Mouse (Mus musculus): ENCODE measurements around the gene Gm9945. TPM values are rescaled to one million over a fixed set of nuclear protein-coding genes. Genes with fewer than 3 reads are reported as not detected.
A peak's percentile ranks its signal among the peaks of the same experiment; 100 is the strongest.

The Gm9945 gene
- polyA plus RNA-seq, 1 experiment: not detected

DNA sequence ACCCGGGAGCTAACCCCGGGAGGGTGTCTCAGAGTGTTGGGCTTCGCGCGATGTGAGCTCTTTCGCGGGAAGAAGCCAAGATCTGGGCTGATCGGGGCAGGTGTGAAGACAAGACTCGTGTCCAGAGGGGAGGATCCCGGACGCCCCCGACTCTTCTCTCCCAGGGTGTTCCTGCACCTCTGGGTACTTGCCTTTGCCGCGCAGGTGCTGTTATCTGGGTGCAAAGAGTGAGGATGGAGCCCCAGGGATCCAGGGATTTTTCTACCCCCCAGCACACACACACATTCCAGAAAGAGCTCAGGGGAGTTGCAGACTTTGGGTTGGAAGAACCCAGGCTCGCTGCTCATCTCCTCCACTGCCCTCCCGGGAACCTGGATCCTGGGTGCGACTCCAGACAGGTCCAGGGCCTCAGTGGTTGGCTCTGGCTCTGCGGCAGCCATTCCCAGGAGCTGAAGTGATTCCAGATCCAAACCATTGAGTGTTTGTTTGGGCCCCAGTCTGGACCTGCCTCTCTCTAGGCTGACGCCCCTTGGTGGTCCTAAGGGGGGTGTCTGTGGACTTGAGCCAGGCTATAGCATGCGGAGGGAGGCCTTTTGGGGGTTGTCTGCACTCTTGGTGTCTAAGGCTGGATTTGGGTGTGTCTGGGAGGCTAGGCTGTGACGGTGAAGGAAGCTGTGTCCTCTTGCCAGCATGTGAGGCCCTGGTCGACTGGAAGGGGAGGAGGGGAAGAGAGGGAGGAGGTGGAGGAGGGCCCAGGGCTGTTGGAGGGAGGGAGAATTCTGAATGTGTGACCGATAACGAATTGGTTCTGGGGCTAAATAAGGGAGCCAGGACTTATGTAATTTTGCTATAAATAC, 40.4 kb downstream of the Gm9945 start:
- H3K4me3 ChIP-seq (ENCODE audit: control insufficient read depth, insufficient read depth, low read length): peak overlapping the region; percentile 41
- no peaks in the 10 kb centered on the region for H3K27me3 ChIP-seq (ENCODE audit: control insufficient read depth, insufficient read depth, low read length)
- H3K27ac ChIP-seq (ENCODE audit: control insufficient read depth, insufficient read depth, low read length): no peak overlapping the region
- no peak for DNase-seq
- H3K4me1 ChIP-seq (replicated peaks; ENCODE audit: control insufficient read depth, insufficient read depth, low read length): peaks cover 26% of the 10 kb centered on the region
- TF ChIP-seq POLR2A (IDR thresholded peaks at IDR 0.05; ENCODE audit: control insufficient read depth, extremely low read depth, insufficient read depth, low read length, poor library complexity) (no peak), CTCF (IDR thresholded peaks at IDR 0.05; ENCODE audit: borderline replicate concordance, control insufficient read depth, extremely low read depth, insufficient read depth, low read length, poor library complexity) (no peak)
- 26% methylated on average over 24 of the region's 24 CpGs for WGBS
- H3K36me3 ChIP-seq (ENCODE audit: control insufficient read depth, insufficient read depth, low read length): no peaks in the 10 kb centered on the region

DNA sequence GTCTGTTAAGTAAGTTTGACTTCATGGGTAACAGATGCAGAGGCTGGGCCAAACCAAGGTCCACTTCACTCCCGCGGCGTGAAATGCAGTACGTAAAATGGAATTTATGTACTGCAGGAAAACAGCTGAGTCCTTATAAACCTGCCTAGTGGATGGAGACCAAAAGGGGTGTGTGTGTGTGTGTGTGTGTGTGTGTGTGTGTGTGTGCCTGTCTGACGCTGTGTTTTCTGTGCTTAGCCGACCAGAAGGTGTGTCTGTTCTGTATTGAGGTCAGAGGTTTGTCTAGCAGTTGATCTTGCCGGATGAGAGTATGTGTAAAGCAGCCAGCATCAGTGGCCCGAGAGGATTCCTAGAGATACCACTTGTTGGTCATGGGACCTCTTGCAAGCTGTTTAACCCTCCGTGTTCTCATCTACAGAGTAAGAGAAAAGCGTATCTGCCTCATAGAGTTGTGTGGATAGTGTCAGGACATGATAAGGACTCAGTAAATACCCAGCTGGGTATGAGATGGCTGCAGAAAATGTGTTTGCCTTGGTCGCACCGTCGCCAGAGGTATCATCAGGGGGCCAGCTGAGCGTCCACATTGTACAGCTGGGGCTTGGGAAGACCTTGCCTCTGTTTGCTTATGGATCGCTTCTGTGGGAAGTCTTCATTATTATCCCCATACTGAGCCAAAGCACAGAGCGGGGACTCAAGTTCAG, 41.3 kb downstream of the Gm9945 start:
- WGBS: 83% methylated on average over 16 of the region's 16 CpGs
- Histone ChIP-seq H3K27ac (ENCODE audit: control insufficient read depth, insufficient read depth, low read length) (no peak overlapping the region), H3K27me3 (ENCODE audit: control insufficient read depth, insufficient read depth, low read length) (no peaks in the 10 kb centered on the region), H3K36me3 (ENCODE audit: control insufficient read depth, insufficient read depth, low read length) (no peaks in the 10 kb centered on the region), H3K4me1 (replicated peaks; ENCODE audit: control insufficient read depth, insufficient read depth, low read length) (peaks cover 24% of the 10 kb centered on the region), H3K4me3 (ENCODE audit: control insufficient read depth, insufficient read depth, low read length) (no peak overlapping the region)
- no peak for DNase-seq
- TF ChIP-seq POLR2A (IDR thresholded peaks at IDR 0.05; ENCODE audit: control insufficient read depth, extremely low read depth, insufficient read depth, low read length, poor library complexity) (no peak), CTCF (IDR thresholded peaks at IDR 0.05; ENCODE audit: borderline replicate concordance, control insufficient read depth, extremely low read depth, insufficient read depth, low read length, poor library complexity) (no peak)

DNA sequence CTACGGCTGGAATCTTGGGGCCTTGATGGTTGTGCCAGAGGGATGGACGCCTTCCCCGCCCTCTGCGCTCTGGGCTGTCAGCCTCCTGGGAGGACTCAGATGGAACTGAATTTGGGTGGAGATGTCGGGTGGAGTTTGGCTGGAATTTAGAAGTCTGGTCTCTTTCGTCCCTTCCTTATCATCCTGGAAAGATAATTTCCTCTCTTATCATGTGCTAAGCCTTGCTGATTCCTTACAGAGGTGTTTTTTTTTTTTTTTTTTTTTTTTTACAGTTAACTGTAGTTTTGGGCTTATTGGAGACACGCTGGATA, 41.8 kb downstream of the Gm9945 start:
- WGBS: 92% methylated on average over 7 of the region's 7 CpGs

DNA sequence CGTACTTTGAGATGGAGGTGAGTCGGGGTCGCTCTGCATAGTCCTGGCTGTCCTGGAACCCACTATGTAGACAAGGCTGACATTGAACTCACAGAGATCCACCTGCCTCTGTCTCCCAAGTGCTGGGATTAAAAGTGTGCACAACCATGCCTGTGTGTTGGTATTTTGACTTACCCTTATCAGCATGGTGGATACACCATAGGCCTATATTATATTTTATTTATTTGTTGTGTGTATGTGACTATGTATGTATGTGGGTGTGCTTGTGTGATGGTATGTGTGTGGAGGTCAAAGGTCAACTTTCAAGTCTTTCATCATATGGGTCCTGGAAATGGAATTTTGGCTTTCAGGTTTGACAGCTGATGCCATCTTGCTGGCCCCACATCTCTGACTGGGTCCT, 42.4 kb downstream of the Gm9945 start:
- Histone ChIP-seq H3K4me3 (ENCODE audit: control insufficient read depth, insufficient read depth, low read length) (no peak overlapping the region), H3K27me3 (ENCODE audit: control insufficient read depth, insufficient read depth, low read length) (no peaks in the 10 kb centered on the region), H3K4me1 (replicated peaks; ENCODE audit: control insufficient read depth, insufficient read depth, low read length) (peaks cover 16% of the 10 kb centered on the region), H3K27ac (ENCODE audit: control insufficient read depth, insufficient read depth, low read length) (no peak overlapping the region), H3K36me3 (ENCODE audit: control insufficient read depth, insufficient read depth, low read length) (no peaks in the 10 kb centered on the region)
- DNase-seq: no peak
- no peak for TF ChIP-seq POLR2A (IDR thresholded peaks at IDR 0.05; ENCODE audit: control insufficient read depth, extremely low read depth, insufficient read depth, low read length, poor library complexity)
- TF ChIP-seq CTCF (IDR thresholded peaks at IDR 0.05; ENCODE audit: borderline replicate concordance, control insufficient read depth, extremely low read depth, insufficient read depth, low read length, poor library complexity): no peak
- 98% methylated on average over 3 of the region's 3 CpGs for WGBS

More for the DNA sequence above, 41.8 kb downstream of the Gm9945 start:
- no peaks in the 10 kb centered on the region for H3K27me3 ChIP-seq (ENCODE audit: control insufficient read depth, insufficient read depth, low read length)
- no peak for DNase-seq
- TF ChIP-seq POLR2A (IDR thresholded peaks at IDR 0.05; ENCODE audit: control insufficient read depth, extremely low read depth, insufficient read depth, low read length, poor library complexity): no peak
- TF ChIP-seq CTCF (IDR thresholded peaks at IDR 0.05; ENCODE audit: borderline replicate concordance, control insufficient read depth, extremely low read depth, insufficient read depth, low read length, poor library complexity): no peak
- no peak overlapping the region for H3K4me3 ChIP-seq (ENCODE audit: control insufficient read depth, insufficient read depth, low read length)
- peaks cover 21% of the 10 kb centered on the region for H3K4me1 ChIP-seq (replicated peaks; ENCODE audit: control insufficient read depth, insufficient read depth, low read length)
- no peak overlapping the region for H3K27ac ChIP-seq (ENCODE audit: control insufficient read depth, insufficient read depth, low read length)
- H3K36me3 ChIP-seq (ENCODE audit: control insufficient read depth, insufficient read depth, low read length): no peaks in the 10 kb centered on the region

DNA sequence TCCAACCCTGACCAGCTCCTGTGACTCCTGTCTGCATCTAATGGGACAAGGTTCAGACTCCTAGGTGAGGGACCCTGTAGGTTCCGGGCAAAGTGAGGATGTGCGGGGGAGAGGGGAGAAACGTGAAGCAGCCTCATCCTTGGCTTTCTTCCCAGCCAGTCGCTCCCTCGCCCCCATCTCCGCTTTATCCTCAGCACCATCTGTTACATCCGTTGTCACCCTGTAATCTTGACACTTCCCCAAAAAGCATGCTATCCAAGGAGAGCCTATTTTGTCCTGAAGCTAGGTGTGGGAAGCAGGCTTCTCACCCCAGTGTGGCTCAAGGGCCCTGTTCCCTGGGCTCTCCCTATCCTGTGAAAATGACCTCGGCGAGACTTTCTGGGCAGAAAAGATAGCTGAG, 43.0 kb downstream of the Gm9945 start:
- Histone ChIP-seq H3K27me3 (ENCODE audit: control insufficient read depth, insufficient read depth, low read length) (no peaks in the 10 kb centered on the region), H3K4me3 (ENCODE audit: control insufficient read depth, insufficient read depth, low read length) (no peak overlapping the region), H3K36me3 (ENCODE audit: control insufficient read depth, insufficient read depth, low read length) (no peaks in the 10 kb centered on the region), H3K27ac (ENCODE audit: control insufficient read depth, insufficient read depth, low read length) (no peak overlapping the region), H3K4me1 (replicated peaks; ENCODE audit: control insufficient read depth, insufficient read depth, low read length) (peaks cover 16% of the 10 kb centered on the region)
- no peak for DNase-seq
- WGBS: 86% methylated on average over 9 of the region's 9 CpGs
- no peak for TF ChIP-seq CTCF (IDR thresholded peaks at IDR 0.05; ENCODE audit: borderline replicate concordance, control insufficient read depth, extremely low read depth, insufficient read depth, low read length, poor library complexity)
- no peak for TF ChIP-seq POLR2A (IDR thresholded peaks at IDR 0.05; ENCODE audit: control insufficient read depth, extremely low read depth, insufficient read depth, low read length, poor library complexity)

DNA sequence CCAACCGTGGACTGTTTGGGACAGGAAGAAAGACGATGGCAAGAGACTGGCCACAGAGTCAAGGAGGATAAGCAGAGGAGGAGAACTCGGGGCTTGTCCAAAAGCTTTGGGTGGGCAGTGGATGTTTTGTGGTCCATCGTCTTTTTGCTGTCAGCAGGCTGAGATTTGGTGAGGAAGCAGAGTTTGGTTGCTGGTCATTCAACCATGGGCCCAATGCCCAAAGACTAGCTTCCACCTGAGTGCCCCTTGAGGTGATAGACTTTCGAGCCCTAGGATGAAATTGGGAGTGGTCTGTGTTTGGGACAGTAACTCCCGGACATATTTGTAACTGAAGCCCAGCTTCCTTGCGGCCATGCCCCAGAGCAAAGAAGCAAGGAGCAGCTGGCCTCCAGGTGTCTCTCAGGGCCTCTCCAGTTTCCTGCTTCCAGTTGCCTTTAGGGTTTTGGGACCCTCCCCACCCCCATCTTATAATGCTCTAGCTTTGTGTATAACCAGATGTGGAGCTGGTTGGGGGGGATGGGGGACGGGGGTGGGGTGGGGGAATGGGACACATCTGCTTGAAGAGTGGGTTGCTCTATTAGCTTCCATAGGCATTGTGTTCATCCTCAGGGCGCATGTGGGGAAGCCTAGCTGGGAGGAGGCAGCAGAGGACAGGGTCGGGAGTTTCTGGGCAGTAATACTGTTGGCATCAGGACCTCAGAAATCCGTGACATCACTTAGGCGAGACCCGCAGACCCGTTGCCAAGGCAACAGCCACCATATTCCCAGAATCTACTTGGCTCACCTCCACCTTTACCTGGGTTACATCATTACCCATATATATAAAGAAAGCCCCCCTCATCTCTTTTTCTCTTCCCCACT, 43.8 kb downstream of the Gm9945 start:
- WGBS: 92% methylated on average over 14 of the region's 14 CpGs
- Histone ChIP-seq H3K4me1 (replicated peaks; ENCODE audit: control insufficient read depth, insufficient read depth, low read length) (peaks cover 21% of the 10 kb centered on the region), H3K27me3 (ENCODE audit: control insufficient read depth, insufficient read depth, low read length) (no peaks in the 10 kb centered on the region), H3K4me3 (ENCODE audit: control insufficient read depth, insufficient read depth, low read length) (no peak overlapping the region), H3K27ac (ENCODE audit: control insufficient read depth, insufficient read depth, low read length) (no peak overlapping the region), H3K36me3 (ENCODE audit: control insufficient read depth, insufficient read depth, low read length) (no peaks in the 10 kb centered on the region)
- DNase-seq: no peak
- no peak for TF ChIP-seq POLR2A (IDR thresholded peaks at IDR 0.05; ENCODE audit: control insufficient read depth, extremely low read depth, insufficient read depth, low read length, poor library complexity)
- no peak for TF ChIP-seq CTCF (IDR thresholded peaks at IDR 0.05; ENCODE audit: borderline replicate concordance, control insufficient read depth, extremely low read depth, insufficient read depth, low read length, poor library complexity)

Data from thymus, adult 2 months (tissue).